Mouse (Mus musculus): ENCODE results near the gene Glp2r. TPM values are rescaled to one million over a fixed set of nuclear protein-coding genes. Genes with fewer than 3 reads are reported as not detected.
A peak's percentile ranks its signal among the peaks of the same experiment; 100 is the strongest.

Glp2r gene
- 1 to 10 TPM in 1 of 2 experiments, under 1 TPM in 1; 0.88 to 1.6 TPM for total RNA-seq (2021)
- long read RNA-seq, experiment 1, full-length matches to known transcripts = 1 of 190 reads
- long read RNA-seq, experiment 1, partial matches to known transcripts = 0 of 190 reads
- long read RNA-seq, experiment 1, other reads (novel, unspliced or antisense) = 189 of 190 reads
- long read RNA-seq, experiment 2, partial matches to known transcripts = 0 of 340 reads
- long read RNA-seq, experiment 2, other reads (novel, unspliced or antisense) = 340 of 340 reads

DNA sequence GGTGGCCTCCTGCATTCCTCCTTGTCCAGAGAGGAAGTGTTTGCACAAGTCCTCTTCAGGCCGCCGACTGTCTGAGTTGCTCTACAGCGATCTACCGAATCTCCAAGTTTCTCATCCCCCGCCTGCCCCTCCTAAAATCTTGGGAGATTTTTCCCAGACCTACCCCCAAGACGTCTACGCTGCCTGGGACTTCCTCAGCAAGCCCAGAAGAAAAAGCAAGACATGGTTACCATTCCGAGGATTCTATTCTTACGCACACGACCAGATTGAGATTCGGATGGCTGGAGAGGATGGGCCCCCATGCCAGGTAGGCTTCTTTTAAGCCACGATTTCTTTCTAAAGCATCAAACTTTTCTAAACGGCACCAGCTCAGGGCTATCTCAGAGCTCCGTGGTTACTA lies at the start of gene Glp2r:
Gene Glp2r (minus strand): TSS at position 101 of the 400 bp plus-strand sequence.
- no peak for DNase-seq (ENCODE audit: low spot score in 2 of 2)

- peak; percentile 60 to 64 for DNase-seq (ENCODE audit: low spot score in 2 of 2)
Observed at GRCm38 (mm10) chr11:67820221-67820620, 49.3 kb upstream of the Glp2r start.

DNA sequence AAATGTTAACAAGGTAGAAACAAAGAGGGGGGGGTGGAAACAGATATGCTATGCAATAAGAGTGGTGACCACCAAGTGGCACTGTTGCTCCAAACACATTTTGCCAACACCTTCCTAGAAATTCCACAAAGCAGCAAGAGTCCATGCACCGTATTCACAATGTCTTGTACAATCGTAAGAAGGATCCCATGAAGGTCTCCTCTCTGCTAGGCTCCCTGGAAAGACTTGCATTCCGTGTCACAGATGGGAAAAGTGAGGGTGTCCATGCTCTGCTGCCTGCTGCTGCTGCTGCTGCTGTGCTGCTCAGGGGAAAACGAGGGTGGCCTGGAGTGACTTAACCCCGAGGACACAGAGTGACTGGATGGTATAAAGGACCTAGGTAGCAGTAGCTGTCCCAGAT lies 48.7 kb upstream of the Glp2r start:
- peak; percentile 49 to 55 for DNase-seq (ENCODE audit: low spot score in 2 of 2)

DNA sequence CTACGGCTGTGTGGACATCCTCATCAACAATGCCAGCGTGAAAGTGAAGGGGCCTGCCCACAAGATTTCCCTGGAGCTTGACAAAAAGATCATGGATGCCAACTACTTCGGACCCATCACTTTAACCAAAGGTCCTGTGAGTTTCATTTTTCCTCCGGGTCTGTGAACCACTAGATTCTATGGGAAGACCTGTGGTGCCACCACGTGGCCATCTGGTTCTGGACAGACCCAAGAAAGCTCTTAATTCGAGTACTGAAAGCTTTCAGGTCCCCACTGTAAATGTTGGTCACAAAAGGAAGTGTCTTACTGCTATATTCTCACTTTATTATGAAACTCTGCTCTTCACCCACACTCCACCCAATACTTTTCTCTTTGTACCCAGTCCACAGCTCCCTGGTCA lies 40.6 kb upstream of the Glp2r start:
- no peak for DNase-seq (ENCODE audit: low spot score in 2 of 2)

DNA sequence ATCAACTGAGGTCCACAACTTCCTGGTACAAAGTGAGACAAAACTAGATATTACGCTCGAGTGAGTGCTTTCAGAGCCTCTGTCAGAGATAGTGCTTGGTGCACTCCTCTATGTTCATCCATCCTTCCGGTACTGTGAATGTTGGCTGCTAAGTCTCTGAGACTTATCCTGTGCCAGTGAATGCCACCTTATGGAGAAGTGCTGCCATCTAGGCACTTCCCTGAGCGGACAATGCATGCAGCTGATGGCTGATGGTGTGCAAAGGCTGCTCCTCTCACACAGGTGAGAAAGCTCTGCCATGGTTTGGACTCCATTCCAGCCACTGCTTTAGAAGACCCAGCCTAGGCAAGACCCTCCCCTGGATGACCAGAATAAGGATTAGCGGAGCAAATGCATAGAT lies 37.1 kb upstream of the Glp2r start:
- no peak for DNase-seq (ENCODE audit: low spot score in 2 of 2)

GRCm38 (mm10) chr11:67806832-67807597 lies 36.1 kb upstream of the Glp2r start:
- no peak for DNase-seq (ENCODE audit: low spot score in 2 of 2)

GRCm38 (mm10) chr11:67805538-67805937 lies 34.6 kb upstream of the Glp2r start:
- no peak for DNase-seq (ENCODE audit: low spot score in 2 of 2)

DNA sequence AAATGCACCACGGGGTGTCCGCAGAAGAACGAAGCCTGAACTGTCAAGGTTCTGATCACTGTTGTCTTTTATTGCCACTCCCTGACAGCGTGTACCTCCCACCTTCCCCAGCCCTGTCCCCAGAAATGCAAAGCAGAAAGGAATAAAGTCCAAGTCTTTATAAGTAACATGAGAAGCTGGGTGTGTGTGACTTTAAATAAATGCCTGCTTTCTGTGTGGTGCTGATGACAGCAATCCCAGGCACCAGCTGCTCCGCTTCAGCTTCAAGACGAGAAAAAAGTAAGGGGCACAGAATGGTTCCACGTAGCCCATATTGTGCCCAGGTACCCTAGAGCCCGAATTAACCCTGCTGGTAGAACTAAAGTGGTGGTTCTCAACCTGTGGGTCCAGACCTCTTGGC lies 30.2 kb upstream of the Glp2r start:
- no peak for DNase-seq (ENCODE audit: low spot score in 2 of 2)

DNA sequence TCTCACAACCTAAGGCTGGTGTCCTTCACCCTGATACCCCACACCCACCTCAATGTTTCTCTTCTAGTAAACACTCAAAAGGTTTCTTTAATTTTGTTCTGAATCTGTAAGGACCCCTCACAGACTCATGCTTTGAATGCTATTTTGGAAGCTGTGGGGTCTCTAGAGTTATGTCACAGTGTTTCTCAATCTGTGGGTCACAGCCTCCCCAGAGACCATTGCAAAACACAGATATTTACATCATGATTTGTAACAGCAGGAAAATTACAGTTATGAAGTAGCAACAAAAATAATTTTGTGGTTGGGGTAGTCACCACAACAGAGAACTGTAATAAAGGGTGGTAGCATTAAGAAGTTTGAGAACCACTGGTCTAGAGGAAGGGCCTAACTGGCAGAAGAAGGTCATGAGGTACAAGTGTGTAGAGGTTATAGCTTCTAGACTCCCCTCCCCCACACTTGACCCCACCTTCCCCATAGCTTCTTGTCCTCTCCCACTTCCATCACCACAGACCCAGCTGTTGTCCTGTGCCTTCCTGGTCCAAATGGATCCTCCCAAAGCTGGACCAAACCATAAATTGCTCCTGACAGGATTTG lies 29.3 kb upstream of the Glp2r start:
- no peak for DNase-seq (ENCODE audit: low spot score in 2 of 2)

GRCm38 (mm10) chr11:67797931-67798330 lies 27.0 kb upstream of the Glp2r start, which contains the start of gene Dhrs7c:
Gene Dhrs7c (plus strand): TSS chr11:67798187.
- no peak for DNase-seq (ENCODE audit: low spot score in 2 of 2)

GRCm38 (mm10) chr11:67790182-67790581 lies 19.2 kb upstream of the Glp2r start:
- DNase-seq (ENCODE audit: low spot score in 2 of 2) = no peak

DNA sequence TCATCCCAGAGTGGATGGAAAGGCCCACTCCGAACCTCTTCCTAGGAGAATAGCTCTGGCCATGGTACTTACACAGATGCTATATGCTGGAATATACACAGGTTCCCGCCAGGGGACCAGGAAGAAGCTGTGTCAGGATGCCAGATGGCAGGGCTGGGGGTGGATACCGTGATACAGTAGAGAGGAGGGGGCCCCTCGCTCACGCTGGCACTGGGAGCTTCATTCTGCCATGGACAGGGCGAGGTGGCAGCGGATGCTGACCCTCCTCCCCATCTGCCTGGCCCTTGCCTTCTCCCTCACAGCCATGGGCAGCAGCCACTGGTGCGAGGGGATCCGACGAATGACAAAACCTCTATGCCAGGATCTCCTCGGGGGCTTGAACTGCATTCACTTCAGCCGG lies 3.4 kb upstream of the Glp2r start, which contains the start of gene Gsg1l2:
Gene Gsg1l2 (plus strand): TSS at position 230 of the 400 bp plus-strand sequence.
- DNase-seq (ENCODE audit: low spot score in 2 of 2) = no peak

DNA sequence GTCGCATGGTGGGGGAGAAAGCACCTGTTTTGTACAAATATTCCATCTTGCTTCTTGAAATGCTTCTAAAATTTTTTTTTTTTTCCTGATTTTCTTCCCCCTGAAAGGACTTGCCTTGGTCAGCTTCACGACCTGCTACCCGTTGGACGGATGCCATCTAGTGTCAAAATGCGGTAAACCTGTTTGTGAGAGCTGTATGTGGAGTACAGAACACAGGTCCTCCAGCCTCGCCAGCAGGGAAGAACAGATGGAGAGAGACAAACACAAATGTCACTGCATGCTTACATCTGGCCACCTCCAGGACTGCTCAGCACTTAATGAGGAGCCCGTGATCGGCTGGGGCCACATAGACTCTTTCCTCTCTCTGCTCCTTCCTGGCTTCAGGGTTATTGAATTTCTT lies 1.6 kb upstream of the Glp2r start:
- peak; percentile 54 to 76 for DNase-seq (ENCODE audit: low spot score in 2 of 2)

DNA sequence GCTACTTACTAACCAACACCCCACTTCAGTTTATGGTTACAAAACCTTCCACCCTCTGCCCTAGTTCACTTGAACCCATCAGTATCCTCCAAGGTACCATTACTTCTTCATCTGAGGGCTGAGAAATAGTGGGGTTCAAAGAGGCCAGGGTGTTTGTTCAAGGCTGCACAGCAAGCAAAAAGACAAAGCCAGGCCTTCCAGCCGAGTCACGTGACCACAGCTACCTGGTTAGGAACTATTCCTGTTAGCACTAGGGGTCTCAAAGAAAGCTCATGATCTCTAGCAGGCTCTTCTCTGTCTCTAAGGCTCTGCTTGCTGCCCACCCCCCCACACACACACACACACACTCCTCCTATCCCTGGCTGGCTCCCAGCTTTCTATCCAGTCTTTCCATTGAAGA lies 738 bp upstream of the Glp2r start:
- no peak for DNase-seq (ENCODE audit: low spot score in 2 of 2)

- no peak for DNase-seq (ENCODE audit: low spot score in 2 of 2)
Observed at GRCm38 (mm10) chr11:67757373-67758167, 13.4 kb downstream of the Glp2r start.

- no peak for DNase-seq (ENCODE audit: low spot score in 2 of 2)
Observed at GRCm38 (mm10) chr11:67756287-67756686, 14.7 kb downstream of the Glp2r start.

GRCm38 (mm10) chr11:67741569-67741968 lies 29.4 kb downstream of the Glp2r start:
- no peak for DNase-seq (ENCODE audit: low spot score in 2 of 2)

DNA sequence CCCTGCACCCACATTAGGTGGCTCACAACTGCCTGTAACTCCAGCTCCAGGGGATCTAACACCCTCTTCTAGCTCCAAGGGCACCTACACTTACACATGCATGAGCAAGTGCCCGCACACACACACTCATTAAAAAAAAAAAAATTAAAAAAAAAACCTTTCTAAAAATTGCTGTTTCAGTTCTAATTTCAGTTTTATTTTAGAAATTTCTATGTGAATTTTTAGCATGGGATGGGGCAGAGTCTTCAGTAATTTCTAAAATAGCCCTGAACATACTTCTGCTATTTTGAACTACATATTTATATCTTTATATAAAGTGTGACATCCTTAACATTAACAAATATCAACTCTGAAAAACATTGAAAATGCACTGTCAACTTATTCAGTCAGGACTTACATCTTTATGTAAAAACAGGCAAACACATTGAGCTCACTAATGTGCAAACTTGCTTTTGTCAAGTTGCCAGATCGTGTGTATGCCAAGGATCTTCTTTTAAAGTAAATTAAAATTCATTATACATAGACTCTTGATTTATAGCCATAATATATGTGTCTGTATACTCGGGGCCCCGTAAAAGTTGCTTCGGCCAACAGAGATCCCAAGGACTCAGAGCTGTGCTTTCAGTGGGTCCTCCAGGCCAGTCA lies 32.0 kb downstream of the Glp2r start:
- no peak for DNase-seq (ENCODE audit: low spot score in 2 of 2)

- no peak for DNase-seq (ENCODE audit: low spot score in 2 of 2)
Observed at GRCm38 (mm10) chr11:67738345-67738744, 32.6 kb downstream of the Glp2r start.

- DNase-seq (ENCODE audit: low spot score in 2 of 2) = no peak
Observed at GRCm38 (mm10) chr11:67734597-67734996, 36.4 kb downstream of the Glp2r start.

GRCm38 (mm10) chr11:67733726-67734125 lies 37.2 kb downstream of the Glp2r start:
- no peak for DNase-seq (ENCODE audit: low spot score in 2 of 2)

Data from layer of hippocampus, postnatal 14 days (tissue).